Mouse (Mus musculus) megakaryocyte progenitor cell, adult 5-6 weeks (primary cell): ENCODE measurements at regions not wholly inside any gene's neighbourhood (a gene's known extent, or its start where the extent isn't known, plus 50 kb on each side); places are given as distances from the start of the nearest gene placed in this dataset.

Experiments
- ATAC-seq: replicated peaks from 2 replicates; pipeline ENCODE4 v1.8.0; 2016; ENCODE audit warnings: mild to moderate bottlenecking, moderate TSS enrichment, inconsistent platforms; ENCODE audit not compliant: poor library complexity

GRCm38 (mm10) chr2:84549626-84550025 lies 73.1 kb upstream of the Tfpi start:
- no peak for ATAC-seq

GRCm38 (mm10) chr2:84548625-84549024 lies 72.0 kb upstream of the Tfpi start:
- no peak for ATAC-seq

- ATAC-seq = no peak
Observed at GRCm38 (mm10) chr2:84545676-84546075, 69.1 kb upstream of the Tfpi start.

GRCm38 (mm10) chr2:84544739-84545138 lies 68.2 kb upstream of the Tfpi start:
- no peak for ATAC-seq

- ATAC-seq = no peak
Observed at GRCm38 (mm10) chr2:84544146-84544545, 67.6 kb upstream of the Tfpi start.

GRCm38 (mm10) chr2:84541440-84541839 lies 64.9 kb upstream of the Tfpi start:
- peak; percentile 91 for ATAC-seq

- ATAC-seq = no peak
Observed at GRCm38 (mm10) chr2:84539096-84539495, 62.5 kb upstream of the Tfpi start.

GRCm38 (mm10) chr2:84537957-84538356 lies 61.4 kb upstream of the Tfpi start:
- ATAC-seq = 0 out of 2 replicates have a peak, but pooled peaks have one; percentile 15

GRCm38 (mm10) chr2:84531215-84531614 lies 54.6 kb upstream of the Tfpi start:
- peak; percentile 90 for ATAC-seq

- no peak for ATAC-seq
Observed at GRCm38 (mm10) chr2:84528847-84529775, 52.5 kb upstream of the Tfpi start.
